Mouse (Mus musculus) kidney, postnatal 14 days (tissue): ENCODE data around the gene Thnsl2.

Experiments used
- DNase-seq: peaks from one replicate; pipeline ENCODE4 v3.0.0; 2022; ENCODE audit warnings: mixed read lengths

Thnsl2 gene

DNA sequence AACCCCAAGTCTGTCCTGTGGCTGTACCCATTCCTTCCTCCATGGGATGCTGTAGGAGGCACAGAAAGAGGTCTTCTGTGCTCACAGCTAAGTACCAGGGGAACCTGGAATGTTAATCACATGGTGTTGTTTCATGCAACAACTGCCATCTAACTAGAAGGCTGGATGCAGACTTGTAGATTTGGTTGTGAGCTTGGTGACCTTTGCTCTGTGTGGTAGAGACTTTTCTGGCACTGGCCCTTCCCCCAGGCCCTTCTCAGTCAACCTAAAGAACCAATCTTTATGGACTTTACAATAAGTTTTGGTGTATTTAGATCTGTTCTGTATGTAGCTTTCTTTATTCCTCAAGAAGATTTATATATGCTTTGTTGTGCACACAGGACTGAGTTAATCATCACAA lies 13.2 kb downstream of the Thnsl2 start:
- DNase-seq = no peak

DNA sequence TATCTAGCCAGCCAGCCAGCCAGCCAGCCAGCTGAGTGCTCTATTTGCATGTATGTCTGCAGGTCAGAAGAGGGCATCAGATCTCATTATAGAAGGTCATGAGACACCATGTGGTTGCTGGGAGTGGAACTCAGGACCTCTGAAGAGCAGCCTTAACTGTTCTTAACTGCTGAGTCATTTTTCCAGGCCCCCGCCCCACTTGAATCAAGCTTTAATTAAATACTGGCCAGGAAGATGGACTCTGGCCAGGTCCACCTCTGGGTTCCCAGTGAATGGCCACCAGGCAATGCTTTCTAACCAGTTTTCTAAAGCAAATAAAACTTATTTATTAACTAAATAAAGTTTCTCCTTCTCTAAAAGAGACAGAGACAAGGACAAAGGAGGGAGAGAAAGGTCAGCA lies 14.0 kb downstream of the Thnsl2 start:
- DNase-seq = peak; percentile 87

DNA sequence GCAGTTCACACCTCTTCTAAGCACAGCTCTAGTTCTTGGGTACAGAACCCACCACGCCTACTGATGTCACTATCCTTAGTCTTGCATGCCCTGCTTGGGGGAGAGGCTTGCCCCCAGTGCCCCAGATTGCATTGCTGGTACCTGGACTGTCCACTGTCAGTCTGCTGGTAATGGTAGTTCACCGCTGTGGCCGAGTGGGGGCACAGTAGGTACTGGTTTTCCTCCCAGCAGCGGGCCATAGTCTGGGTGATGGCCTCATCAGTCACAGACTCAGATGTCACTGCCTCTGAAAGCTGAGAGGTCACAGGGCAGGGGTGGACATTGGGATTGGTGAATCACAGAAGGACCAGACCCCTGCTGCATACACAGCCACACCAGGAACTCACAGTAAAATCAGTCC lies 15.2 kb downstream of the Thnsl2 start:
- DNase-seq = no peak

DNA sequence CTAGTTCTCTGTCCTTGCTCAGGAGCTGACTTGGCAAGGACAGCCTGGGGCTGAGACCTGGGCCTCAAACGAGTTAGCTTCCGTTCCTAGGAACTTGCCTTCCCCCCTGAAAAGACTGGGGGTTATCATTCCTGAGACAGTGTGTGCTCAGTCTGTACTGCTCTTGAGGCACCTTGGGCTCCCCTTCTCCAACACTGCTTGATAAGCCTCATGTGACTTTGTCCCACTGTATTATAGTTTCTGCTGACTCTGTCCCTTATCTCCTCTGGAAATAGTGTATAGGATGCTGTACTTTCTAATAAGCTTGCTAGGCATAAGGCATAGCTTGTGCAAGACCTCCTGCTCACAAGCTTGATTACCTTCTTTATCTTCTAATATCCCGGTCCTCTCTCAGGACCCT lies 17.9 kb downstream of the Thnsl2 start:
- no peak for DNase-seq

DNA sequence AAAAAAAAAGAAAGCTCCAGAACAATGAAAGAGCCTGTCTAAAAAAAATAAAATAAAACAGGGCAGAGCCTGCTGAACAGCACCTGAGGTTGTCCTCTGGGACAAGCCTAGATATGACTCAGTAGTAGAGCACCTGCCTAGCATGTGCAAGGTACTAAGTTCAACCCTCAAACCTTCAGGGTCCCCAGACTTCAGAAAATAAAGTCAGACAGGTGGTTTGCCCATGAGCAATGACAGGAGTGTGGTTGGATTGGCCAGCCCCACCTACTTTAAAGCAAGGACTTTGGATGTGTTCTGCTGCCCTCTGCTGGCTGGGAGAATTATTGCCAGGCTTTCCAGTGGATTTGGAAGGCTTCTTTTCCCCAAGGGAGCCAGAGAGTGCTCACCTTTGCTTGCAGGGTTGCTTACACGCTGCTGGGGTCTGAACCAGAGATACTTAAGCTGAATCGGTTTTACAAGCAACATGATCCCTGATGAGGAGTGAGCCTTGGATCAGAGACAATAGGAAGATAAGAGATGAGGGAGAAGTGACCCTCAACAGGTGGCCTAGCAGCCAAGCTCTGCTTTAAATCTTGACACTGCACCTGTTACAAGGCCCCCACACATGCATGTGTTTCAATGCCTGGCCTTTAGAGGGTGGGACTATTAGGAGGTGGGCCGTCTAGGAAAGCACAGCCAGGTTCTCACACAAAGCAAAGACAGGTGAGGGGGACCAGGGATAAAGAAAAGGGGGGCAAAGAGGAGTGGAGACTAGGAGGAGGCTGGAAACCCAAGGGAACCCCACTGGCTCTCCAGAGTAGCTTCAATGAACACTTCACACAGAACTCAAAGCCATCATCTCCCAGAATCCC lies 19.0 kb downstream of the Thnsl2 start:
- peak; percentile 81 for DNase-seq

DNA sequence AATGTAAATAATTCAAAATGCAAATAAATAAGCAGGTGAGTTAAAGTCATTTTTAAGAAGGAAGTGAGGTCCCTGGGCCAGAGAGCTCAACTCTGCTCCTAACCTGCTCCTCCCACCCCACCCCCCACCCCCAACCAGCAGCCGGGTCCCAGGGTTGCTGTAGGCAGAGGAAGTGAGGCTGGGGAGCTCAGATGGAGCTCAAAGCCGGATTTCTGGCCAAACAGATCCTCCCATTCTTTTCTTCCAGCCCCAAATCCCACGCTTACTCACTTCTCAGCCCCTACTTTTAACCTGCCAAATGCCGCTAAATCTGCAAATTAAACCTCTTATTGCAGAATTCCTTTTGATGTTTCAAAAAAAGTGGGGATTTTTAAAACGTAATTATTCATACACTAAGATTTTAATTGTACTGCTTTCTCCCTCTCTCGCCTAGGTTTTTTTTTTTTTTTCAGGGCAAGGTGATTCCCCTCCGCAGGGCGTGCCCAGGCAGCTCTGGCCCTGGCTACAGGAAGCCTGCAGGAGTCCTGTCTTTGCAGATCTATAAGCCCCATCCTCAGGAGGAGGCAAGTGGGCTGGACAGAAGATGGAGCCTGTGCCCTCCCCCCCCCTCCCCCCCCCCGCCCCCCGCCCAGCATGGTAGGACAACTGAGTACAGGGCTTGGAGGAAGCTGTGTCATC lies 24.5 kb downstream of the Thnsl2 start:
- no peak for DNase-seq

DNA sequence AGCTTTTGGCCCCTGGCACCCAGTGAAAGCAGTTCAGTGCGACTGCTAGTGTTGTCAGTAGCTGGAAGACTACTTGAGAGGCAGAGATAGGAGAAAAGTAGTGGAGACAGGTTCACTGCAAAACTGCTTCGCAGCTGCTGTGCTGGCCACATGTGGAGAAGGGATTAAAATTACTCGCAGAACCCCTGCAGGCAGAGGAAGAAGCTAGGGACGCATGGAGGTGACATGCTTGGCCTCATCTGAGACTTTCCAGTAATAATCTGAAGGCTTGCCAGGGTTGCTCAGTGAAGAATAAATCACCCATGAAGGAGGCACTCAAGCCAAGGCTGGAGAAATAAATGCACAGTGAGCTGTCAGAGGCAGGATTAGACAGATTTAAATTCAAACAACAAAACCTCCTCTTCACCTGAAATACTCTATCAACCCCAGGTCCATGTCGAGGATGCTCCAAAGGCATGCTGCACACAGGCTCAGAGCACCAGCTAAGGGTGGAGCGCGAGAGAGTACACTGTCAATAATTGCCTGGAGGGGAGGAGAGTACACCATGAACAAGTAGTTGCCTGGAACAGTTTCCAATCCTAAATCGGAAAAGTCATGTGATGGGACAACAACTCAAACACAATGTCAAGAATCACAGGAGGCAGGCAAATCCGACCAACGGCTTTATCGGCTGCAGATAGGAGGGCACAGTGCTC lies 32.7 kb downstream of the Thnsl2 start:
- no peak for DNase-seq

DNA sequence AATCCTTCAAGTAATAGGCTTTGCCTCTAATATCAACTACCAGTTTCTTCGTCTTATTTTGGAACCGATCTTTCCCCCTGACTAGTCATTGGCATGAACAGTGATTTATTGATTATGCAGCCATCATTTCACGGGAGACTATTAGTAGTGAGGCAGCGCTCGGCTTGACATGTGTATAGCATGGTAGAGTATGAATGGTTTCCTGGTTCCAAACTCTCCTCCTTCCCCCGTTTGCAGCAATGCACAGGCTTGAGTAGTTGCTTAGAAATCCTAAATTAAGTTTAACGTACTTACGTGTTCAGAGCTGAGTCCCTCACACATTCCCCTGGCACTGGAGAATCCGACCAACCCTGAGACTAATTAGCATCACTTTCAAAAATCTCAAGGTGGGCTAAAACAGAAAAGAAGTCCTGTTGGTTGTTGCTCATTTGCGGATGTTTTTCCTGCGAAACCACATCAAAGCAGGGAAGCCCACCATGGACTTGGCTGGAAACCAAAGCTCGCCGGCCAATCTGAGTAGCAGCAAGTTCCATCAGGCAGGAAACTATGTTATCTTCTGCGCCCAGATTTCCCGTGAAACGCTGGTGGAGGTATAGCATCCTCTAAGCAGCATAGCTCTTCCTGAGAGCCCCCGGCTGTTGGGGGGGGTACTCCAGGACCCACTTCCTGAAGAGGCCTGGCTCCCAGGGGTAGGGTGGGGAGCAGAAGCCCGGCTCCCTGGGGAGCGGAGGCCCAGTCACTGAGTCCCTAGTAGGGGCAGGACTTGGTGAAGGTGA lies 37.9 kb downstream of the Thnsl2 start:
- DNase-seq = peak; percentile 30

DNA sequence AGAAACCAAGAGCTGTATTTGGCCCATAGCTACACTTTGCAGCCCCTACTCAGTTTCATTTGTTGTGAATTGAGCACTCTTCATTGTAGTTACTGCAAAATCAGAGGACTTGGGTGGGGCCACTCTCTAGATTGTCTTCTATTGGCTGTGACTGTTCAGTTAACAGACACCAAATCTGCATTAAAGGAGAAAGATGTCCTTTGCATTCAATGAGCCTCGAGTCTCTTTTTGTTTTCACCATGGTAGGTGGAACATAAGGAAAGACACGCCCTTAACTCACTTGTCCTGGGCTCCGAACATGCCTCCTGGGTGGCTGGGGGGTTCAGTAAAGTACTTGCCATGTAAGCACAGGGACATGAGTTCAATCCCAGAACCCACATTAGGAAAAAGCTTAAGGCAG lies 48.1 kb downstream of the Thnsl2 start:
- DNase-seq = no peak

DNA sequence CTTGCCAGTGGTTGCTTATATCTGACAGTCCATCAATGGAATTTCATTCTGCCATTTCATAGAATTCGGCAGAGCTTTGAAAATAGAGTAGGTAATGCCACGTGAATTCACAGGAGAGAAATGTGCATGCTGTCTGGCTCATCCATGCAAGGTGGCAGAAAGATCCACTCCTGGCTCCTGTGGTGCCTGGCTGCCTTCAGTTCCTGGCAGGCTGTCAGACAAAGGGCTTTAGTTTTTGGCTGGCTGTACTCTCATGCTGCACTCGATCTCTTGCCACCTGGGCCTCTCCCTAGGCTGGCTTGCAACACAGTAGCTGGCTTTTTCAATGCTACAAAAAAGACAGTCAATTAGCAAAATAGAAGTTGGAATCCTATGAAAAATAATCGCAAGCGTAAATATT lies 49.5 kb downstream of the Thnsl2 start:
- no peak for DNase-seq

DNA sequence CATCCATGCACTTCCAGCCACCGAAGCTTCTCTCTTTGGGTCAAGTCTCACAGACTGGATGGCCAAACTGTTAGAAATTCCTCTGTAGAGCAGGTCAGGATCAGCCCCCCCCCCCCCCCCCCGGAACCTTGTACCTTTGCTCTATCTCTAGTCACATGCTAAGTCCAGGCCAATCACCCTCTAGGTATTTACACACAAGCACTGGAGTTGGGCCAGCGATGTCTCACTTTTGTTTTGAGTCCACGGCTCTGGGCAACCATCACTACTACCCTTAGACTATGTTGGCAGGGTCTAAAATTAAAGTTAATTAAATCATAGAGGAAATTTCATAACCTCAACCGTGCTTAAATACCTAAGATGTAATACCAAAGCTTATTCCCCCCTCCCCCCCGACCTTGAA lies 50.6 kb downstream of the Thnsl2 start:
- peak; percentile 24 for DNase-seq

DNA sequence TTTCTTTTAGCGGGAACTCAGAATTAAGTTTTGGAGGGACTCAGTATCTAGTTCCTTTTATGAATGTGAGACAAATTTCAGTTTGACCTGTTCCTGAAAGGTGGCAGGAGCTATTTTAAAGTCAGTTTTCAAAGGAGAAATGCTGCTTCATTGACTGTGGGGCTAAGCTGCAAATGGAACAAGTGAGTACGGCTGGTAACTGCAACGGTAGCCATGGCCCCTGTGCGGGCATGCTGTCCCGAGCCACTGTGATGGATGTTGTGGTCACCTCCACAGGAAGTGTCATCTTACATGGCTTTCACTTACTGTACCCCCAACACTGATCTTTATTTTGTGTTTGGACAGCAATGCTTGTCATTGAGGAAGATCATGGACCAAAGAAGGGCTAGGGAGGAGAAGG lies 53.8 kb downstream of the Thnsl2 start:
- no peak for DNase-seq

DNA sequence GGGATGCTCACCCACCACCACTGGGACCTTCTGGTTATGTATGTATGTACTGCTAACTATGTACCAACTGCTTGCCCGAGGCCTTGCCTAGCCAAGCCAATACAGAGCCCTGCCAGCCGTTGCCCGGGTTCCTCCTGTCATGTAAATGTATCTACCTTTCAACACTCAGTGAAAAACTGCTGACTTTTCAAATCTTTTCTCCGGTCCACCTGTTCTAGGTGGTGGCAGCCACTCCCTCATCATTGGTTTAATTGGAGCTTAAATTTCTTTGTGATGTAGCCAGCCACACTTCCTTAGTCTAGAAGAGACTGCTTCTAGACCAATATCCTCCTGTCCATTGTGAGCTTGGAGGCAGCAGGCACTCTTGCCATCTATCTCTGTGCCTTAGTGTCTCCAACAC lies 54.5 kb downstream of the Thnsl2 start:
- DNase-seq = no peak

DNA sequence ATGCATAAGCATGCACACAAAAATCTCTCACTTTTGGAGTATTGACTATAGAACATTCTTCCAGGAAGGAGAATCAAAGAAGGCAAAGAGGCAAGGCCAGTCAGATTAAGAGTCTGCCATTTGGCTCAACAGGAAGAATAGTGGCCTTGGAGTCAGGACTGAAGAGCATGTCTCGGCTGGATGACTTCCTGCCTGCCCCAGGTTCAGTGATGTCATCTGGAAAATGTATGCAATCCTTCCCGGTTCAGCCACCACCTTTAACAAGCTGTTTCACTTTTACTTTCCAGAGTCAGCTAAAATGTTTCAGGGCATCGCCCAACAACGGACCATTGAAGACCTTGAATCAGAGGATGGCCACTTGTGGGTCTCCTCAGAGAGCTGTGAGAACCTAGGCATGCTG lies 55.2 kb downstream of the Thnsl2 start:
- no peak for DNase-seq

DNA sequence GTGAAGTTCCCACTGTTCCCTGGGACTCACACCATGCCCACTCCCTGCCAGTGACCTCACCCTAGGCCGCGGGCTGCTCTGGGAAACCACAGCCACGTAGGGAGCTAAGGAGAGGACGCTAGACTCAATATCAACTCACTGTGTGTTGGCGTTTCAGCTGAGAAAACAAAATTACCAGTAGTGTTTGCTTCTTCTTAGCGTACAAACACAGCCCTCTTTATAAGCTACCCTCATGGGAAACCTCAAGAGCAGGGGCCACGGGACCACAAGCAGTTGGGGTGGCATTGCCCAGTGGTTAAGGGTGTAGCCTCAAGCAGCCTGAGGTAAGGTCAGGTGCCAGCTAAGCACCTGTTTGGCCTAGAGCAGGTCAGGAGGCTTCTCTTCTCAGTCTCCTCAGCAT lies 60.8 kb downstream of the Thnsl2 start:
- DNase-seq = no peak

DNA sequence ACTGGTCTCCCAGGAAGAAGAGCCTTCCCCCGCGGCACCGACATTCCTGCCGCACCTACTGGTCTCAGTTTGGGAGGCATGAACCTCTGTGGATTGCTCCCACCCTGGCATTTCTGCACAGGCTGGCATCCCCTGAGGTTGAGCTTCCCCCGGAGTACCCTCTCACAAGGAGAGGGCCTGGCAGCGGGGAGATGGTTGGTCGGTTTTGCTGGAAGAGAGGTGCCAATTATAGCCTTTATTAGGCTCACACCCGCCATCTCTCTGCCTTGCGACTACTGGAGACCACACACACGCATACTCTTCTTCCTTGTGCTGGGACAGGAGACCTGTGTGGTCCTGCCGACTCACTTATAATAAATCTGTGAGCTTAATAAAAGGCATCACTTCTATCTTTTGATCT lies 62.2 kb downstream of the Thnsl2 start:
- DNase-seq = no peak

DNA sequence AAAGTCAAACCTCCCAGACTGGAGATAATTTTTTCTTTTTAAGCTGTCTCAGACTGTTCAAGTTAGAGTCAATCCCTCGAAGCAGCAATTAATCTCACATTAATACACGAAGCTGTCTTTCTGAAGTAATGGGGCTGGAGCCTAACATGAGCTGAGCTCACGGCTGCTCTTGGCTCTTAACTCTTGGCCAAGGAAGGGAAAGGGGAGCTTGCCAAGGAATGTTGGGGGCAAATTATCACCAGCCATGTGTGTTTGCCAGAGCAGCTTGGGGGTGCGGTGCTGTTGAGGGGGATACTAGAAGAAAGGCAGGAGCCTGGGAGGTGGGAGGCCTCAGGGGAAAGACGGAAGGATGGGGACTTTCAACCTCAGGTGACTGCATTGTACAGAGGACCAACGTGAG lies 63.0 kb downstream of the Thnsl2 start:
- DNase-seq = no peak
